ENCODE assay signal across 16 mouse cellular contexts in genomic region chr11:111313566-111313965, GRCm38 (mm10).
DNase-seq lines count a peak whose midpoint lies in the region; ATAC-seq and TF ChIP-seq lines count a peak whose summit lies in the region.
"Had no signal": no experiment of that assay in that cellular context is flagged by ENCODE, and none has a peak within 500 bp of the region (broad histone marks: within the 10 kb centered on the region; RNA-seq: fewer than 3 reads in every experiment).

No protein-coding gene starts in this region.

- no peaks in the 10 kb centered on the region for H3K27me3 ChIP-seq in kidney, embryonic 15.5 days

- no peak overlapping the region for H3K4me2 ChIP-seq in kidney, embryonic 15.5 days

- H3K4me1 ChIP-seq in kidney, embryonic 15.5 days, result no peaks in the 10 kb centered on the region

- peak overlapping the region; percentile 21; the same call in 1 of the 2 replicates for H3K27ac ChIP-seq in gastrocnemius, adult 2 months
- no peak overlapping the region for H3K27ac ChIP-seq in kidney, embryonic 15.5 days
- H3K27ac ChIP-seq: left cerebral cortex, adult 2 months; macrophage; midbrain, embryonic 10.5 days had no signal

- H3K9me3 ChIP-seq in kidney, embryonic 15.5 days (replicated peaks), result no peaks in the 10 kb centered on the region
- H3K9me3 ChIP-seq: midbrain, embryonic 10.5 days had no signal

- TF ChIP-seq CTCF in gastrocnemius, adult 2 months (IDR thresholded peaks at IDR 0.05), result no peak

- 47% methylated on average over 3 of the region's 3 CpGs for WGBS in kidney, embryonic 15.5 days

- no peak; the same call in 1 of the 2 replicates for ATAC-seq in kidney, embryonic 15.5 days (replicated peaks; ENCODE audit: low FRiP score)

- H3K36me3 ChIP-seq in kidney, embryonic 15.5 days, result no peaks in the 10 kb centered on the region
- H3K36me3 ChIP-seq: midbrain, embryonic 10.5 days had no signal

- no peak for DNase-seq in gastrocnemius, adult 2 months
- DNase-seq in gastrocnemius, postnatal 25 days, result no peak
- DNase-seq in kidney, adult 11 months, result peak; percentile 3
- peak; percentile 19 for DNase-seq in adrenal gland, postnatal 10 days
- DNase-seq in kidney, postnatal 10 days, result peak; percentile 14
- DNase-seq in adipocyte (ENCODE audit: low spot score), result no peak
- DNase-seq: B cell, adult 2 months; cerebellum, adult 2 months; left cerebral cortex, postnatal 4 days; liver; retina, postnatal 1 day; thymus, adult 2 months had no signal

- no peak overlapping the region for H3K9ac ChIP-seq in kidney, embryonic 15.5 days

- no peak overlapping the region for H3K4me3 ChIP-seq in gastrocnemius, adult 2 months
- H3K4me3 ChIP-seq in kidney, embryonic 15.5 days (replicated peaks), result no peak overlapping the region
- H3K4me3 ChIP-seq: left cerebral cortex, adult 2 months; midbrain, embryonic 10.5 days had no signal

- intact Hi-C loops in gastrocnemius, adult 2 months (cut with DNase I), result no loop called here

Comparison
In these comparisons a context has a peak if more than half of its experiments do, and no peak if none do; other contexts are left out.
1. DNase-seq: peak in kidney, adult 11 months (single experiment), adrenal gland, postnatal 10 days (single experiment) and kidney, postnatal 10 days (single experiment); none in gastrocnemius, adult 2 months (single experiment), gastrocnemius, postnatal 25 days (single experiment) and adipocyte (single experiment).